In genomic region chr14:47367461-47367860, GRCm38 (mm10) we compare ENCODE assay signal across 8 mouse cellular contexts. TPM values are rescaled to one million over a fixed set of nuclear protein-coding genes. Genes with fewer than 3 reads are reported as not detected.
DNase-seq lines count a peak whose midpoint lies in the region; ATAC-seq and TF ChIP-seq lines count a peak whose summit lies in the region.

TSS of gene Lgals3 (plus strand) at chr14:47367751.

- H3K4me3 ChIP-seq in ES-Bruce4 (ENCODE audit: low read depth, low read length), result no peak within 1 kb of the TSS
- H3K4me3 ChIP-seq in hindbrain, embryonic 14.5 days (replicated peaks; ENCODE audit: low read length), result no peak within 1 kb of the TSS

- no peak for TF ChIP-seq POLR2A in ES-Bruce4 (IDR thresholded peaks at IDR 0.05; ENCODE audit: insufficient read depth, low read length)

- H3K27me3 ChIP-seq in ES-Bruce4 (ENCODE audit: control insufficient read depth, insufficient read depth, low read length, poor library complexity, severe bottlenecking), result no peaks in the 10 kb centered on the region
- H3K27me3 ChIP-seq in hindbrain, embryonic 14.5 days (ENCODE audit: control insufficient read depth, insufficient read depth, low read length), result 0 out of 2 replicates have a peak, but pooled peaks cover under 1% of the 10 kb centered on the region

- TF ChIP-seq EP300 in ES-Bruce4 (IDR thresholded peaks at IDR 0.05; ENCODE audit: insufficient read depth, low read depth, low read length), result 0 out of 2 replicates have a peak, but pooled peaks have one; percentile 52

- peaks cover 2% of the 10 kb centered on the region for H3K4me1 ChIP-seq in ES-Bruce4 (ENCODE audit: control insufficient read depth, insufficient read depth, low read length)
- H3K4me1 ChIP-seq in hindbrain, embryonic 14.5 days (replicated peaks; ENCODE audit: control insufficient read depth, insufficient read depth, low read length), result 0 out of 2 replicates have a peak, but pooled peaks cover 3% of the 10 kb centered on the region

- peak; percentile 91 for DNase-seq in ZHBTc4 (ENCODE audit: low read depth, low spot score)
- DNase-seq in hindbrain, embryonic 14.5 days (ENCODE audit: low spot score), result peak; percentile 79
- peak; percentile 32 to 45 for DNase-seq in layer of hippocampus, postnatal 25 days (ENCODE audit: extremely low spot score in 1 of 2, low spot score in 1 of 2)
- DNase-seq in lung, postnatal 10 days, result peak; percentile 46
- peak; percentile 72 for DNase-seq in retina, postnatal 1 day
- DNase-seq in testis, postnatal 10 days (ENCODE audit: low spot score), result no peak

- no peak within 1 kb of the TSS for H3K27ac ChIP-seq in ES-Bruce4 (ENCODE audit: insufficient read depth, low read length)
- peak within 1 kb of the TSS; percentile 44 for H3K27ac ChIP-seq in hindbrain, embryonic 14.5 days

- TF ChIP-seq CTCF in ES-Bruce4 (IDR thresholded peaks at IDR 0.05; ENCODE audit: low read depth, low read length), result no peak

- H3K9ac ChIP-seq in ES-Bruce4 (ENCODE audit: low read depth, poor library complexity, severe bottlenecking), result no peak within 1 kb of the TSS
- H3K9ac ChIP-seq in hindbrain, embryonic 14.5 days, result no peak within 1 kb of the TSS; the same call in 1 of the 2 replicates

- no peaks in the 10 kb centered on the region for H3K9me3 ChIP-seq in ES-Bruce4 (replicated peaks; ENCODE audit: control insufficient read depth, insufficient read depth, low read length, poor library complexity, severe bottlenecking)
- H3K9me3 ChIP-seq in hindbrain, embryonic 14.5 days (ENCODE audit: control insufficient read depth, low read length), result no peaks in the 10 kb centered on the region

- no peaks in the 10 kb centered on the region for H3K36me3 ChIP-seq in ES-Bruce4 (ENCODE audit: control insufficient read depth, insufficient read depth, low read length, poor library complexity, severe bottlenecking)
- no peaks in the 10 kb centered on the region for H3K36me3 ChIP-seq in hindbrain, embryonic 14.5 days (replicated peaks; ENCODE audit: control insufficient read depth, insufficient read depth)

- peak within 1 kb of the TSS; percentile 33 for H3K4me2 ChIP-seq in hindbrain, embryonic 14.5 days (replicated peaks)

- no peak for ATAC-seq in erythroblast, adult 5-6 weeks (replicated peaks; ENCODE audit: low FRiP score, poor library complexity, severe bottlenecking)
- peak; percentile 87 for ATAC-seq in hindbrain, embryonic 14.5 days (ENCODE audit: low FRiP score)

- 34% methylated on average over 9 of the region's 9 CpGs for WGBS in hindbrain, embryonic 14.5 days

RNA-seq across cellular contexts. Expression of gene Lgals3, which starts in this region (rescaled TPM):
- polyA plus RNA-seq in ES-Bruce4 (2011; ENCODE audit: insufficient read depth, insufficient read length, low read depth, missing spikeins), result 24.7 and 29.4 TPM in 2 replicates
- 100 and 159 TPM in 2 replicates for total RNA-seq in erythroblast, adult 5-6 weeks (2015; ENCODE audit: low replicate concordance)
- 45.4 and 53.7 TPM in 2 replicates for total RNA-seq in erythroblast, adult 5-6 weeks (2017; ENCODE audit: low replicate concordance)
- polyA plus RNA-seq in hindbrain, embryonic 14.5 days (2014; fragmentation: Nextera tagmentation; extraction: Ambion mirVana), result 2.4 and 3.3 TPM in 2 replicates
- total RNA-seq in layer of hippocampus, postnatal 25 days (2021), result 1 to 10 TPM in 1 of 2 experiments, under 1 TPM in 1; 0.91 to 1.3 TPM

Comparison
In these comparisons a context has a peak if more than half of its experiments do, and no peak if none do; other contexts are left out.
1. RNA of gene Lgals3 (total RNA-seq): 45.4 to 159 TPM in erythroblast, adult 5-6 weeks; 0.91 to 1.3 TPM in layer of hippocampus, postnatal 25 days; every median in the first group is over 10 times any median in the second.